Mouse (Mus musculus) bone marrow macrophage, adult 2 months (primary cell): ENCODE measurements around the gene Tra2b.

Experiments
- CTCF ChIP-seq: IDR thresholded peaks from 2 replicates; pipeline ENCODE4 v1.5.1; 2012; ENCODE audit warnings: low read depth, mild to moderate bottlenecking, low read length, moderate library complexity
- POLR2A ChIP-seq: IDR thresholded peaks from 2 replicates; pipeline ENCODE4 v1.6.1; 2012; ENCODE audit warnings: mild to moderate bottlenecking, low read depth, low read length, borderline replicate concordance

GRCm38 (mm10) chr16:22240856-22241255, 24.9 kb downstream of the Tra2b start:
- TF ChIP-seq POLR2A (no peak), CTCF (no peak)
